ENCODE assay signal across 16 mouse cellular contexts in the genomic region with DNA sequence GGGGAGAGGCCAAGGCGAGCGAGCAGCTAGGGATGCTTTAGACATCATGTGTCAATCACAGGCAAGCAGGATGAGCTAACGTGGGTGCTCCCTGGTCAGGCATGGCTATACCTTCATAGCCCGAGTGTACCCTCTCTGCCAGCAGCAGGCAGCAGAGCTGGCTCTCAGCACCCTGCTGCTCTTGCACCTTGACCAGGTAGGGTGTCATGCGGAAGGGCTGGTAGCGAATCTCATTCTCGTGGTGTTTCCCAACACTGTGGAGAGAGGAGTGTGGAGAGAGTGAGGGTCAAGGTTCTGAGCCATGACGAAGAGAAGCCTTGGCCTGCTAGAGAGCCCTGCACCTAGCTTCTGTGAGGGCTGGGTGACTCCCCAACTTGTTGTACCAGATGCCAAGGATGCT.
"Had no signal": no experiment of that assay in that cellular context is flagged by ENCODE, and none has a peak within 500 bp of the region (broad histone marks: within the 10 kb centered on the region; RNA-seq: fewer than 3 reads in every experiment).

No protein-coding gene starts in this region.

- H3K27ac ChIP-seq: limb, embryonic 12.5 days; limb, embryonic 15.5 days; lung, embryonic 15.5 days; midbrain, embryonic 10.5 days; midbrain, embryonic 13.5 days; stomach, postnatal 0 days had no signal

- H3K27me3 ChIP-seq: limb, embryonic 12.5 days; limb, embryonic 15.5 days; lung, embryonic 15.5 days; megakaryocyte, embryonic 14.5 days; midbrain, embryonic 13.5 days had no signal

- H3K4me2 ChIP-seq: limb, embryonic 12.5 days; limb, embryonic 15.5 days; lung, embryonic 15.5 days; midbrain, embryonic 13.5 days had no signal

- ATAC-seq: intestine, embryonic 16.5 days; midbrain, embryonic 13.5 days had no signal

- H3K4me3 ChIP-seq: limb, embryonic 12.5 days; limb, embryonic 15.5 days; lung, embryonic 15.5 days; midbrain, embryonic 10.5 days; midbrain, embryonic 13.5 days had no signal

- DNase-seq: kidney, postnatal 10 days; left cerebral cortex, postnatal 4 days; lung, adult 18-20 months; lung, postnatal 10 days; lung, postnatal 36 days; thymus, adult 2 months; thymus, postnatal 14 days; thymus, postnatal 4 days had no signal

- H3K9me3 ChIP-seq: limb, embryonic 12.5 days; limb, embryonic 15.5 days; lung, embryonic 15.5 days; megakaryocyte, embryonic 14.5 days; midbrain, embryonic 10.5 days; midbrain, embryonic 13.5 days had no signal

- H3K9ac ChIP-seq: limb, embryonic 12.5 days; limb, embryonic 15.5 days; lung, embryonic 15.5 days; midbrain, embryonic 13.5 days had no signal

- H3K36me3 ChIP-seq: limb, embryonic 12.5 days; midbrain, embryonic 10.5 days had no signal
